Mouse (Mus musculus) CH12.LX (cell line): ENCODE results near the gene Gm17334. TPM values are rescaled to one million over a fixed set of nuclear protein-coding genes. Genes with fewer than 3 reads are reported as not detected.

Experiments
- DNase-seq: peaks from one replicate; pipeline ENCODE4 v3.0.0-alpha.2; 2013; ENCODE audit errors: extremely low read depth
- H3K27ac ChIP-seq: 2 replicates; pipeline ENCODE4 v1.5.1; 2012; ENCODE audit warnings: low read depth, mild to moderate bottlenecking, control low read depth, moderate library complexity; ENCODE audit not compliant: insufficient read depth
- H3K27me3 ChIP-seq: replicated peaks from 2 replicates; pipeline ENCODE3; 2012; ENCODE audit warnings: inconsistent platforms
- H3K36me3 ChIP-seq, 2 experiments: replicated peaks in 1 of 2; 2 replicates each; pipeline versions ENCODE3 to v1.6.1; 2012; ENCODE audit warnings: inconsistent platforms in 1 of 2, low read length in 1 of 2, mild to moderate bottlenecking in 1 of 2, mixed read lengths in 1 of 2, moderate library complexity in 1 of 2; ENCODE audit not compliant: control insufficient read depth in 1 of 2, insufficient read depth in 1 of 2
- H3K4me1 ChIP-seq, 2 experiments: 2 replicates each; pipeline ENCODE4 v1.6.1; 2012; ENCODE audit warnings: inconsistent platforms in 1 of 2, moderate library complexity in 1 of 2; ENCODE audit not compliant: insufficient read depth in 2 of 2, control insufficient read depth in 1 of 2
- H3K4me2 ChIP-seq: 2 replicates; pipeline ENCODE4 v1.6.1; 2012; ENCODE audit warnings: low read depth, mild to moderate bottlenecking, control low read depth; ENCODE audit not compliant: poor library complexity, insufficient read depth, severe bottlenecking
- H3K4me3 ChIP-seq, 3 experiments: fragments of 150-350 bp in 1 of 3; sonication (generic) in 1 of 3; replicated peaks in 1 of 3; 2 replicates each; pipeline versions ENCODE3 to v1.5.1; 2011 to 2012; ENCODE audit warnings: low read depth in 2 of 3, low read length in 2 of 3, mild to moderate bottlenecking in 2 of 3, moderate library complexity in 2 of 3, control low read depth in 1 of 3, improper control_type of control experiment in 1 of 3, inconsistent platforms in 1 of 3, mixed read lengths in 1 of 3; ENCODE audit not compliant: poor library complexity in 1 of 3
- H3K79me2 ChIP-seq: replicated peaks from 2 replicates; pipeline ENCODE4 v1.6.1; 2012; ENCODE audit warnings: mild to moderate bottlenecking, moderate library complexity; ENCODE audit not compliant: control insufficient read depth, poor library complexity, insufficient read depth, severe bottlenecking; ENCODE audit errors: extremely low read depth
- H3K9ac ChIP-seq: 2 replicates; pipeline ENCODE4 v1.6.1; 2012; ENCODE audit warnings: low read depth, mild to moderate bottlenecking, control low read depth, moderate library complexity; ENCODE audit not compliant: insufficient read depth
- H3K9me3 ChIP-seq: replicated peaks from 2 replicates; pipeline ENCODE3; 2012; ENCODE audit warnings: low read length, inconsistent platforms, mixed read lengths
- BHLHE40 ChIP-seq: IDR thresholded peaks from 2 replicates; pipeline ENCODE4 v1.6.1; 2011; ENCODE audit warnings: mild to moderate bottlenecking, low read depth, low read length, improper control_type of control experiment
- CHD2 ChIP-seq: IDR thresholded peaks from 2 replicates; pipeline ENCODE4 v1.6.1; 2011; ENCODE audit warnings: low read length, improper control_type of control experiment
- CTCF ChIP-seq, 2 experiments: IDR thresholded peaks in 1 of 2; conservative IDR thresholded peaks in 1 of 2; 2 replicates each; pipeline ENCODE4 v1.5.1; 2011 to 2012; ENCODE audit warnings: low read depth in 2 of 2, low read length in 2 of 2, improper control_type of control experiment in 1 of 2, inconsistent platforms in 1 of 2, mild to moderate bottlenecking in 1 of 2, moderate library complexity in 1 of 2
- E2F4 ChIP-seq: IDR thresholded peaks from 2 replicates; pipeline ENCODE4 v1.6.1; 2011; ENCODE audit warnings: low read depth, low read length, improper control_type of control experiment; ENCODE audit not compliant: insufficient replicate concordance
- ELF1 ChIP-seq: IDR thresholded peaks from 2 replicates; pipeline ENCODE4 v1.6.1; 2014; ENCODE audit warnings: low read depth, mild to moderate bottlenecking, inconsistent platforms, low read length, improper control_type of control experiment
- ETS1 ChIP-seq: conservative IDR thresholded peaks from 2 replicates; pipeline ENCODE4 v1.6.1; 2012; ENCODE audit warnings: low read depth, mild to moderate bottlenecking, inconsistent platforms, low read length, improper control_type of control experiment, moderate library complexity
- GABPA ChIP-seq: IDR thresholded peaks from 2 replicates; pipeline ENCODE4 v1.6.1; 2012; ENCODE audit warnings: low read depth, low read length, improper control_type of control experiment, inconsistent platforms; ENCODE audit not compliant: insufficient replicate concordance
- HCFC1 ChIP-seq: IDR thresholded peaks from 2 replicates; pipeline ENCODE4 v1.6.1; 2012; ENCODE audit warnings: low read depth, mild to moderate bottlenecking, inconsistent platforms, low read length, improper control_type of control experiment
- IRF4 ChIP-seq: IDR thresholded peaks from 2 replicates; pipeline ENCODE4 v1.6.1; 2014; ENCODE audit warnings: low read depth, mild to moderate bottlenecking, inconsistent platforms, low read length, improper control_type of control experiment
- JUN ChIP-seq: IDR thresholded peaks from 2 replicates; pipeline ENCODE4 v1.6.1; 2011; ENCODE audit warnings: low read depth, mild to moderate bottlenecking, low read length, improper control_type of control experiment, moderate library complexity; ENCODE audit not compliant: insufficient read depth
- KAT2A ChIP-seq: IDR thresholded peaks from 2 replicates; pipeline ENCODE4 v1.6.1; 2012; ENCODE audit warnings: low read length, improper control_type of control experiment, inconsistent platforms; ENCODE audit not compliant: insufficient replicate concordance
- MAFK ChIP-seq: IDR thresholded peaks from 2 replicates; pipeline ENCODE4 v1.6.1; 2011; ENCODE audit warnings: low read length, improper control_type of control experiment; ENCODE audit not compliant: insufficient replicate concordance
- MAZ ChIP-seq: IDR thresholded peaks from 2 replicates; pipeline ENCODE4 v1.6.1; 2012; ENCODE audit warnings: low read depth, mild to moderate bottlenecking, inconsistent platforms, low read length, improper control_type of control experiment, moderate library complexity
- MEF2A ChIP-seq: IDR thresholded peaks from 2 replicates; pipeline ENCODE4 v1.6.1; 2014; ENCODE audit warnings: low read depth, mild to moderate bottlenecking, inconsistent platforms, low read length, improper control_type of control experiment, borderline replicate concordance
- NELFE ChIP-seq: IDR thresholded peaks from 2 replicates; pipeline ENCODE4 v1.6.1; 2011; ENCODE audit warnings: low read depth, low read length, improper control_type of control experiment
- NRF1 ChIP-seq: IDR thresholded peaks from 2 replicates; pipeline ENCODE4 v1.6.1; 2014; ENCODE audit warnings: low read depth, mild to moderate bottlenecking, inconsistent platforms, low read length, improper control_type of control experiment, moderate library complexity
- POLR2A ChIP-seq: IDR thresholded peaks from 2 replicates; pipeline ENCODE4 v1.6.1; 2011; ENCODE audit warnings: low read depth, mild to moderate bottlenecking, improper control_type of control experiment, low read length
- RAD21 ChIP-seq: IDR thresholded peaks from 2 replicates; pipeline ENCODE4 v1.6.1; 2011; ENCODE audit warnings: low read depth, mild to moderate bottlenecking, low read length, improper control_type of control experiment, moderate library complexity
- RCOR1 ChIP-seq: conservative IDR thresholded peaks from 2 replicates; pipeline ENCODE4 v1.6.1; 2012; ENCODE audit warnings: low read depth, mild to moderate bottlenecking, inconsistent platforms, low read length, improper control_type of control experiment
- SIN3A ChIP-seq: IDR thresholded peaks from 2 replicates; pipeline ENCODE4 v1.6.1; 2012; ENCODE audit warnings: low read length, improper control_type of control experiment, inconsistent platforms
- SMC3 ChIP-seq: IDR thresholded peaks from 2 replicates; pipeline ENCODE4 v1.6.1; 2011; ENCODE audit warnings: low read depth, low read length, improper control_type of control experiment
- TBP ChIP-seq: conservative IDR thresholded peaks from 2 replicates; pipeline ENCODE4 v1.6.1; 2011; ENCODE audit warnings: low read depth, low read length, improper control_type of control experiment
- TCF12 ChIP-seq: IDR thresholded peaks from 2 replicates; pipeline ENCODE4 v1.6.1; 2014; ENCODE audit warnings: low read depth, mild to moderate bottlenecking, inconsistent platforms, low read length, improper control_type of control experiment
- UBTF ChIP-seq: IDR thresholded peaks from 2 replicates; pipeline ENCODE4 v1.6.1; 2012; ENCODE audit warnings: low read depth, mild to moderate bottlenecking, inconsistent platforms, low read length, improper control_type of control experiment, moderate library complexity
- USF1 ChIP-seq: IDR thresholded peaks from 2 replicates; pipeline ENCODE4 v1.6.1; 2014; ENCODE audit warnings: low read depth, mild to moderate bottlenecking, inconsistent platforms, low read length, improper control_type of control experiment
- USF2 ChIP-seq: conservative IDR thresholded peaks from 2 replicates; pipeline ENCODE4 v1.6.1; 2011; ENCODE audit warnings: low read depth, low read length, improper control_type of control experiment
- ZC3H11A ChIP-seq: IDR thresholded peaks from 2 replicates; pipeline ENCODE4 v1.6.1; 2012; ENCODE audit warnings: low read depth, mild to moderate bottlenecking, inconsistent platforms, low read length, improper control_type of control experiment
- dilution Hi-C: fragments of 300-500 bp; cut with MboI; formaldehyde crosslinking; loops from 2 replicates; pipeline ENCODE4 v1.14.3; 2020; ENCODE audit warnings: low sequenced_read_pairs; ENCODE audit not compliant: extremely low pct_unique_long_range_greater_than_20kb, extremely low pct_ligation_motif_present
- in situ Hi-C: fragments of 300-500 bp; cut with MboI; formaldehyde crosslinking; loops from 3 replicates; pipeline ENCODE4 v1.14.3; 2019; ENCODE audit warnings: low sequenced_read_pairs, low pct_ligation_motif_present, low pct_unique_long_range_greater_than_20kb, mixed read lengths
- polyA plus RNA-seq: library from polyadenylated mRNA; unstranded; fragments of >175 nt; gene quantifications from 2 replicates; pipeline ENCODE4 v1.2.1, GENCODE M21; 2012; ENCODE audit warnings: low read depth; ENCODE audit not compliant: insufficient read length
- total RNA-seq, 2 experiments: library from RNA; depleted of rRNA; stranded (reverse); fragments of 300-350 nt in 1 of 2; fragments of >200 nt in 1 of 2; gene quantifications; 2 replicates each; pipeline ENCODE4 v1.2.3; 2012 to 2014

Gene Gm17334
- total and polyA plus RNA-seq, 3 experiments, result 0.47 to 0.72 TPM; not detected in 1

- DNase-seq, result no peak
- H3K79me2 ChIP-seq, result no peaks in the 10 kb centered on the region
- H3K4me1 ChIP-seq, result peaks cover 44 to 66% of the 10 kb centered on the region in 2 experiments
- H3K36me3 ChIP-seq, result no peaks in the 10 kb centered on the region
- no peaks in the 10 kb centered on the region for H3K9me3 ChIP-seq
- in situ Hi-C loops (loop anchor here (5.0 kb wide), 1 partner anchor 34 kb away; no protein-coding TSS in a partner anchor), dilution Hi-C loops (no loop called here)
- H3K4me3 ChIP-seq, result no peak overlapping the region
- peak overlapping the region; percentile 62; the same call in 1 of the 2 replicates for H3K4me2 ChIP-seq
- no peaks in the 10 kb centered on the region for H3K27me3 ChIP-seq
- peak overlapping the region; percentile 13; the same call in 1 of the 2 replicates for H3K9ac ChIP-seq
- H3K27ac ChIP-seq, result peak overlapping the region; percentile 91
- TF ChIP-seq NRF1 (no peak), MAFK (no peak), UBTF (no peak), TCF12 (no peak), CHD2 (peak; percentile 8; the same call in 1 of the 2 replicates), USF1 (peak; percentile 15; the same call in 1 of the 2 replicates), GABPA (no peak), IRF4 (no peak)
These were observed 22.8 kb upstream of the Gm17334 start for GRCm38 (mm10) chr11:53795813-53796212.

- dilution Hi-C loops (no loop called here), in situ Hi-C loops (loop anchor here (5.0 kb wide), 1 partner anchor 33 kb away; no protein-coding TSS in a partner anchor)
- Histone ChIP-seq H3K4me1 (peaks cover 38 to 57% of the 10 kb centered on the region in 2 experiments), H3K79me2 (no peaks in the 10 kb centered on the region), H3K4me3 (peak overlapping the region; percentile 18 to 46 (median 29)), H3K27ac (peak overlapping the region; percentile 91), H3K9ac (peak overlapping the region; percentile 28), H3K27me3 (no peaks in the 10 kb centered on the region), H3K9me3 (peaks cover 5% of the 10 kb centered on the region), H3K36me3 (no peaks in the 10 kb centered on the region), H3K4me2 (peak overlapping the region; percentile 62)
- peak; percentile 88 for DNase-seq
- TF ChIP-seq MEF2A, result peak; percentile 62; the same call in 1 of the 2 replicates
- TF ChIP-seq MAZ, result peak; percentile 71
- TF ChIP-seq KAT2A, result no peak
- 0 out of 2 replicates have a peak, but pooled peaks have one; percentile 47 for TF ChIP-seq TBP
- TF ChIP-seq HCFC1, result peak; percentile 49; the same call in 1 of the 2 replicates
- peak; percentile 61 for TF ChIP-seq ELF1
- TF ChIP-seq ETS1, result peak; percentile 70
- TF ChIP-seq POLR2A, result peak; percentile 69
- peak; percentile 58; the same call in 1 of the 2 replicates for TF ChIP-seq UBTF
- no peak for TF ChIP-seq USF1
- TF ChIP-seq RCOR1, result 0 out of 2 replicates have a peak, but pooled peaks have one; percentile 82
- TF ChIP-seq TCF12, result peak; percentile 81
- TF ChIP-seq NRF1, result peak; percentile 43; the same call in 1 of the 2 replicates
- TF ChIP-seq RAD21, result no peak; the same call in 1 of the 2 replicates
- peak; percentile 68; the same call in 1 of the 2 replicates for TF ChIP-seq NELFE
- TF ChIP-seq USF2, result no peak
- 0 out of 2 replicates have a peak, but pooled peaks have one; percentile 1 for TF ChIP-seq SMC3
- TF ChIP-seq CHD2, result peak; percentile 65; the same call in 1 of the 2 replicates
- TF ChIP-seq IRF4, result 0 out of 2 replicates have a peak, but pooled peaks have one; percentile 23
- 0 out of 4 replicates have a peak, but pooled peaks of 1 of the 2 experiments have one; percentile 1 for TF ChIP-seq CTCF (conservative IDR thresholded peaks at IDR 0.05 in 1 of 2, IDR thresholded peaks at IDR 0.05 in 1 of 2; ENCODE audit: low read depth in 2 of 2, low read length in 2 of 2)
- TF ChIP-seq BHLHE40, result peak; percentile 81
- TF ChIP-seq ZC3H11A, result no peak
- TF ChIP-seq JUN, result no peak
- TF ChIP-seq SIN3A, result peak; percentile 80
- peak; percentile 74; the same call in 1 of the 2 replicates for TF ChIP-seq E2F4
- TF ChIP-seq MAFK, result peak; percentile 60; the same call in 1 of the 2 replicates
These were observed 21.9 kb upstream of the Gm17334 start for GRCm38 (mm10) chr11:53794671-53795557.
